Mouse (Mus musculus) gonadal fat pad, adult 2 months (tissue): Measurements from ENCODE around the gene Vmn1r27. TPM values are rescaled to one million over a fixed set of nuclear protein-coding genes. Genes with fewer than 3 reads are reported as not detected.

ENCODE experiments used
- DNase-seq: peaks from one replicate; pipeline ENCODE4 v3.0.0-alpha.2; 2012; ENCODE audit warnings: low read depth
- polyA plus RNA-seq: library from polyadenylated mRNA; depleted of rRNA; stranded (reverse); fragments of >200 nt; gene quantifications from 2 replicates; pipeline ENCODE4 v1.2.3, GENCODE M21; 2012; rRNA removed

Vmn1r27 gene
- not detected in 2 replicates for polyA plus RNA-seq

DNA sequence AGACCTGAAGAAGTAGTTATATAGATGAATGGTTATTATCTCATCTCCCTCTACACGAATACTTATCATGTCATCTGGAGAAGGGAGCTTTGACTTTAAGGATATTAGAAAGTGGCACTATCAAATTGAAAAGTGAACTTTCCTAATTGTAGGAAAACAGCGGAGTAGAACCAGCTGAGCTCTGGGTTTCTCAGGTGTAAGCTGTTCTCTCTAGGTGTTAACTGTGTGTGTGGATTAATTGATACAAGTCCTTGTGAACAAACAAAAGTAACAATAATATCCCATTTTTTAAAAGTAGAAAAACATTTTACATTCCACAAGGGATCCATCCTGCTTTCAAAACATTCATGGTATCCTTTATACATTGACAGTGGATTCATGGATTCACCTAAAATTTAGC lies at the start of gene Vmn1r27:
Gene Vmn1r27, minus strand, starts transcription at position 101 of the 400 bp plus-strand sequence.
- DNase-seq = no peak

- no peak for DNase-seq
Measured at GRCm38 (mm10) chr6:58261737-58262136, 43.1 kb upstream of the Vmn1r27 start, which contains the start of gene Vmn1r28. TSS of gene Vmn1r28 (plus strand) at chr6:58262037.

DNA sequence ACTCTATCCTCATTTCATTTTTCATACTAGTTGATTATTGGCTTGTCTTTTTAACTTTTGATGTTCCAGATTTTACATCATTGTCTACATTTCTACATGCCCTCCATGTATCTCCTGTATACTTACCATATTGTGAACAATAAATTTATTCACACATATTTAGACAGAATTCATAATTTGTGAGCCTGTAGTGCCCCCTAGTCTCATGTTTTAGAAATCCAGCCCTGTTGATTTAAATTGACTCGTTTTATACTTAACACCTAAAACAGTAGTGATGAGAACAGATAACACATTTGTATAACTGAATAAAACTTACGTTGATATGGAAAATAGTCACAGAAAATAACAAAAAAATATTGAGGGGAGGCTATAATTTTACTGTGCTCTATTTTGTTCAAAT lies 2.5 kb downstream of the Vmn1r27 start:
- no peak for DNase-seq

Other genes with a start within 250 kb of the Vmn1r27 start
- gene Vmn1r25, start 238.0 kb downstream of the Vmn1r27 start, polyA plus RNA-seq = not detected in 2 replicates
- gene Vmn1r26, start 203.7 kb downstream of the Vmn1r27 start, polyA plus RNA-seq = not detected in 2 replicates
- gene Vmn1r28, start 43.2 kb upstream of the Vmn1r27 start, polyA plus RNA-seq = not detected in 2 replicates
- gene Vmn1r29, start 82.7 kb upstream of the Vmn1r27 start, polyA plus RNA-seq = not detected in 2 replicates
- gene Vmn1r30, start 224.6 kb upstream of the Vmn1r27 start, polyA plus RNA-seq = not detected in 2 replicates